Mouse (Mus musculus) adrenal gland, adult (tissue): ENCODE data around the gene AC161166.1.
A peak's percentile ranks its signal among the peaks of the same experiment; 100 is the strongest.
"Not testable (repeated sequence)": the region's sequence is repeated elsewhere in the genome, so short reads cannot be mapped to it uniquely, and the experiment has no call there.

Experiments
- DNase-seq, 2 experiments: peaks; one replicate each; pipeline ENCODE4 v3.0.0; 2022 to 2023; ENCODE audit warnings: low spot score in 1 of 2; ENCODE audit not compliant: inconsistent age in 2 of 2

The AC161166.1 gene

DNA sequence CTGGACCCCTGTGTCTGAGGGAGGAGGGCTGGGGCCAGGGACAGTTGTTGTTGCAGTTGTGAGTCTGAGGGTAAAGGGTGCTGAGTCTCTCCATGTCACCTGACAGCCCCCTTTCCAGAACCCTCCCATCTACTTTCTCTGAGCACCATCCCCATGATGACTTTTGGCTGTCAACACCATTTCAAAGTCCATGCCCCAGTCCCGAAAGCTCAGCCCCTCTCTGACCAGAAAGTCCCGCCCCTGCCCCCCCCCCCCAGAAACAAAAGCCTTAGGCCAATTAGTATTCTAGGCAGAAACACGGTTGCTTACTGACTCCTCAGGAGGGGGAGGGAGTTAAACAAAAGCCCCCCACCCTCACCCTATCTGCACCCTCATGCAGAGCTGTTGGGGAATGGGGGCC lies 24.9 kb downstream of the AC161166.1 start:
- DNase-seq: no peak

DNA sequence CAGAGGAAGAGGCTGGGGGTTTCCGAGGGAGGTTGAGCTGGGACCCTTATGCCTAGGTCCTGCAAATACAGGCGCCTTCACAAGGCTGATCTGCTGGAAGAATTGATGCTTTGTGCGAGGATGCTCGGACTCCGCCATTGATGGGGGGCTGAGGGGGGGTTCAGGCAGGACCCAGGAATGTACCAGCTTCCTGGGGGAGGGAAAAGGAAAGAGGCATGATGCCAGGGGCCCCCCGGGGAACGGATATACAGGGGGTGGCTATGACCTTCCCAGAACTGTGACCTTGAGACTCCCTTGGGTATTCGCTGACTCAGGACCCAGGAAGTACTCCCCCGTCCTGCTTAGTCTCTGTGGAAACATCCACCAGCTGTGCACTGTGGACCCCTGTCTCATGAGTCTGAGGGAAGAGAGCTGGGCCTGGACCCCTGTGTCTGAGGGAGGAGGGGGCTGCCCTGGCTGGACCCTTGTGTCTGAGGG lies 25.6 kb downstream of the AC161166.1 start:
- no peak for DNase-seq

- DNase-seq: no peak
Observed at GRCm38 (mm10) chr7:24485481-24485880, 26.8 kb downstream of the AC161166.1 start.

DNA sequence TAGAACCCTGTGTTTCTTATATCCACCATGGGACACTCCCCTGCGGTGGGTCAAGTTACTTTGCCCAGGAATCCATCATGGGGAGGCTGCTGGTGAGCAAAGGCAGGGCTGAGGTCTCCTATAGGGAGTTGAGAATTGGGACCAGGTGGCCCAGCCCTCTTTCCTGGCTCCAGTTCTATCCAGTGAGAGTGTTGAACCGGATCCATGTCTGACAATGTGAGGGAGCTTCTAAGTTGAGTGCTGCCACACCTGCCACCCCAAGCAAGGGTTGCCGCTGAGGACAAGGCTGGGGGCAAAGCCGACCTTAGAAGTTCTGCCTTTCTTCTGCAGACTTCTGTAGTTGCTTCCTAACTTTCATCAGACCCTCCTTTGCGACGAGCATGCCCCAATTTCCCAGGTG lies 29.0 kb downstream of the AC161166.1 start:
- DNase-seq: not testable (repeated sequence)

DNA sequence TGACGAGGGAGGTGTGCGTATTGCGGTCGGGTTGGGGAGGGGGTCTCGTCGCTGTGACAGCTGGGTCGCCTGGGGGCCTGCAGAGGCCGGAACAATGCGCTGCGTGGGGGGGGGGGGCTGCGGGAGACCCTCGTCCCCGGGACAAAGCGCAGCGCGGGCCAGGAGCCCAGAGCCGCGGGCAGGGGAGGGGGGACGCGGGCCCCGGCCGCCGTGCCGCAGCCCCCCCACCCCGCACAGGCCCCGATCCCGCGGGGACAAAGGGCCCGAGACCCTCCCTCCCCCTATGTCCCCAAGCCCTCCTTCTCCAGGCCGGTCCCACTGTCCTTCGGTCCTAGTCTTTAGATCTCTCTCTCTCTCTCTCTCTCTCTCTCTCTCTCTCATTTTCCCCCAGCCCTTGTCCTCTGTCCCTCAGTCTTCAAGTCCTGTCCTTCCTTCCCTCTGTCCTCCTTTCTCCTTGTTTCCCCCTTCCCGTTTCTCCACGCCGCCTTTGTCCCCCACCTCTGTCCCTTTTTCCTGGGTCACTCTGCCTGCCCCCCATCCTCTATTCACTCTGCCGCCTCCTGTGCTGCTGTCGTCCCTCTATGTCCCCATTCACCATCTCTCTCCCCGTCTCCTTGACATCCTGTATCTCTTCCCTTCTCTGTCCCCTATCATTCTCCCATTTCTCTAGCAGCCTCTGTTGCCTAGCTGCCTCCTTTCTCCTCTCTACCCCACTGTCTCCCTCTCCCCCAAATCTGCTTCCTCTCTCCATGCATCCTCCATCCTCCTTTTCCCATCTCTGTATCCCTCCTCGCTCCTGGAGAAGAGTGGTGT lies 29.8 kb downstream of the AC161166.1 start:
- DNase-seq: no peak

DNA sequence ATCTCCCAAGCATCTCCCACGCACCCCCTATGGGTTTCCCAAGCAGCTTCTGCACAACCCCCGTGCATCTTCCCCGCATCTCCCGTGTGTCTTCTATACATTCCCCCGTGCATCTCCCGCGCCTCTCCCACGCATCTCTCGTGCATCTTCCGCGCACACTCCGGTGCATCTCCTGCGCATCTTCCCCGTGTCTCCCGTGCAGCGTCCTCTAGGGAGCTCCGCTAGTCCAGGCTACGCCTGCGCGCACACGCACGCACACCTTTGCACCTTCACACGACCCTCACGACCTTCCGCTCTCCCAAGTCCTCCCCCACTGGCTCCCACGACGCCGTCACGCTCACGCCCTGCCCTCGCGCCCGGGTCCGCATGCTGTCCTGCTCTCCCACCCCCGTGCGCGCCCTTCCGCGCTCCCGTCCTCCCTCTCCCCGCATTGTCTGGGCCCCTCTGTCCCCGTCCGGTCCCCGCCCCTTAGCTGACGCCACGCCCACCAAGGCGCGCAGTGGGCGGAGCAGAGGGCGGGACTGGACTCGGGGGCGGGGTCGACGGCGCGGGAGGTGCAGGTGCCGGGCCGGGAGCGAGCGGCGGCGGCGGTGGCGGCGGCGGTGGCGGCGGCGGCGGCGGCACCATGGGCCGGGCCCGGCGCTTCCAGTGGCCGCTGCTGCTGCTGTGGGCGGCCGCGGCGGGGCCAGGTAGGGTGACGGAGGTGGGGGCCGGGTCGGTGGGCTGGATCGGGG lies 30.6 kb downstream of the AC161166.1 start, which contains the start of gene Cadm4:
Gene Cadm4 (plus strand): TSS at position 550 of the 734 bp plus-strand sequence.
- peak; percentile 86 to 95 for DNase-seq

- DNase-seq: no peak
Observed at GRCm38 (mm10) chr7:24480986-24481473, 31.2 kb downstream of the AC161166.1 start.

- no peak for DNase-seq
Observed at GRCm38 (mm10) chr7:24480121-24480941, 31.9 kb downstream of the AC161166.1 start.

DNA sequence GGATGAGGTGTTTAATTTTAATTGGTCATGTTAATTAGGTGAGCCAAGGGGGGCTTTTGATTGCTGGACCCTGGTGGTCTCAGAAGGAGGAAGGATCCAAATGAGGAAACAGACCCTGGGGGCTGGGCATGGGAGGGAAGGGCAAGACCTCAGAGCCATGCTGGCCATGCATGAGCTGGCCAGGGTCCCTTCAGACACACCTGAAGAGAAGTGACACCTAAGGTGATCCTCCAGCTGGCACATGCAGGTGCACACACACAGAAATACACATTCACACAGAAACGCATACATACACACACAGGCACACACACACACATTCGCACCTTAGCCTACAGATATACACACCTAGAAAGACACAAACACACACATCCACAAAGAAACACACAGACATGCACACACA lies 32.6 kb downstream of the AC161166.1 start:
- no peak for DNase-seq

GRCm38 (mm10) chr7:24478911-24479310 lies 33.3 kb downstream of the AC161166.1 start:
- no peak for DNase-seq

DNA sequence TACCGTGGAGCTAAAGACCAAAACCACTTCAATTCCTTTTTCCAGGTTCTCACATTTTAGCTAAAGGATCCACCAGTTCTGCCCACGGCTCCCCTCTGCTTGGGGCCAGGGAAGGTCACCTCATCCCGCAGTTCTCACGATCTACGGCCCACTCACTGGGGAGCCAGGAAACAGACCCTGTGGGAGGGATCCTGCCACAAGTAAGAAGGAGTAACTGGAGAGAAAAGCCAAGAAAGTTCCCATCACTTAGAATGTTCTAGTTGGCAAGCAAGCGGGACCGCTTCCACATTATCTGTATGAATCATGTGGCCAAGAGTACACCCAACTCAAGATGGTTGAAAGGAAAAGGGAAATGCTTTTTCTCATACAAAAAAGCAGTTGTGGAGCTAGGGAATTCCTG lies 35.4 kb downstream of the AC161166.1 start:
- no peak for DNase-seq

- no peak for DNase-seq
Observed at GRCm38 (mm10) chr7:24476338-24476737, 35.9 kb downstream of the AC161166.1 start.

GRCm38 (mm10) chr7:24474811-24475506 lies 37.3 kb downstream of the AC161166.1 start:
- no peak for DNase-seq

DNA sequence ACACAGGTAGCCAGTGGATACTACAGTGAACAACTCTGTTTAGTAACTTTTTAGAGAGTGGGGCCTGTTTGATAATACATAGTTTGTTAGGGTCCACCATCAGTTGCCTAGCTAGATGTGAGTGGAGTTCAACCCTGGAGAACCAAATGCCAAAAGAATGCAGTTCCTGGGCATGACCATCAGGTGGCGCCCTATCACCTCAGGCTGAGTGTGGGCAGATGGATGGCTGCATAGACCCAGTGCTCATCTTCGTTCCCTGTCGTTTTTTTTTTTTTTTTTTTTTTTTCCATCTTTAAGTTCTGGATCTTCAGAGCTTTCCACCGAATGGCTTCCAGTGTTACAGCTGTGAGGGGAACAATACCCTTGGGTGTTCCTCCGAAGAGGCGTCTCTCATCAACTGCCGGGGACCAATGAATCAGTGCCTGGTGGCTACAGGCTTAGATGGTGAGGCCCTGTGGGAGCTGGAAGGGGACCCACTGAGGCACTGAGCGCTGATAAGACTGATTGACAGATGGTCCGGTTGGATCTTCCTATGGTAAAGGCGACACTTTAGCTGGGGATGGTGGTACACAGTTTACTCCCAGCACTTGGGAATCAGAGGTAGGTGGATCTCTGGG lies 38.2 kb downstream of the AC161166.1 start:
- DNase-seq: peak; percentile 62 to 86

- peak in 1 of 2 experiments; percentile 64 for DNase-seq
Observed at GRCm38 (mm10) chr7:24472937-24473336, 39.3 kb downstream of the AC161166.1 start.

GRCm38 (mm10) chr7:24472442-24472841 lies 39.8 kb downstream of the AC161166.1 start:
- DNase-seq: no peak

GRCm38 (mm10) chr7:24470356-24470755 lies 41.9 kb downstream of the AC161166.1 start:
- peak; percentile 87 to 91 for DNase-seq

GRCm38 (mm10) chr7:24469126-24469525 lies 43.1 kb downstream of the AC161166.1 start:
- DNase-seq: no peak

- no peak for DNase-seq
Observed at GRCm38 (mm10) chr7:24467886-24468285, 44.4 kb downstream of the AC161166.1 start.

GRCm38 (mm10) chr7:24466835-24467234 lies 45.4 kb downstream of the AC161166.1 start:
- DNase-seq: no peak
